Mouse (Mus musculus) neural tube, embryonic 10.5 days (tissue): ENCODE measurements around the gene Lrmda.

Experiments
- DNase-seq: peaks from one replicate; pipeline ENCODE4 v3.0.0-alpha.2; 2017; ENCODE audit warnings: low spot score; ENCODE audit errors: extremely low spot score

Gene Lrmda

DNA sequence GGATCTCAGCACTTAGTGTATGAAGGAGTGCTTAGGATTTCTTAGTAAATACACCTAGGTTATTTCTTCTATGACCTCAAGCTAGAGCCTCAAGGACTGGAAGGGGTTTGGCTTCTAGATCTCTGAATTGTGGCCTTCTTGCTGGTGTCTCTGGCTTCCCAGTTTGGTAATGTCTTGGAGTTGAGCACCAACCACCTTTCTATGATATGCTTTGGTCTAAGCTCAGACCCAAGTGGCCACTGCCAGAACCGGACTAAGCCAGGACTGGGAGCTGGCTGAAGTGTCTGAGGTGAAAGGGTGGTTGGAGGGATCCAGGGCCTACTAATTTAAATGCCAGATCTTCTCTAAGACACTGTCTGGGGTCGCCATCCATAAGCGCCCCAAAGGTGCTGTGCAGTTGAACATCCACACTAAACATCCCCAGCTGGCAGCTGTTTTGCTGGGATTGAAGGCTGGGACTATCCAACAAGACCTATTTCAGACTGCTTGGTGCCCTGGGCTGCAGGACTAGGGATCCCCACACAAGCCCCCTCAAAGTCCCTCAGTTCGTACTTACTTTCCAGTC lies 27.1 kb upstream of the Lrmda start:
- peak; percentile 52 for DNase-seq

- DNase-seq = no peak
These were observed 26.1 kb upstream of the Lrmda start for GRCm38 (mm10) chr14:21993251-21994060.

DNA sequence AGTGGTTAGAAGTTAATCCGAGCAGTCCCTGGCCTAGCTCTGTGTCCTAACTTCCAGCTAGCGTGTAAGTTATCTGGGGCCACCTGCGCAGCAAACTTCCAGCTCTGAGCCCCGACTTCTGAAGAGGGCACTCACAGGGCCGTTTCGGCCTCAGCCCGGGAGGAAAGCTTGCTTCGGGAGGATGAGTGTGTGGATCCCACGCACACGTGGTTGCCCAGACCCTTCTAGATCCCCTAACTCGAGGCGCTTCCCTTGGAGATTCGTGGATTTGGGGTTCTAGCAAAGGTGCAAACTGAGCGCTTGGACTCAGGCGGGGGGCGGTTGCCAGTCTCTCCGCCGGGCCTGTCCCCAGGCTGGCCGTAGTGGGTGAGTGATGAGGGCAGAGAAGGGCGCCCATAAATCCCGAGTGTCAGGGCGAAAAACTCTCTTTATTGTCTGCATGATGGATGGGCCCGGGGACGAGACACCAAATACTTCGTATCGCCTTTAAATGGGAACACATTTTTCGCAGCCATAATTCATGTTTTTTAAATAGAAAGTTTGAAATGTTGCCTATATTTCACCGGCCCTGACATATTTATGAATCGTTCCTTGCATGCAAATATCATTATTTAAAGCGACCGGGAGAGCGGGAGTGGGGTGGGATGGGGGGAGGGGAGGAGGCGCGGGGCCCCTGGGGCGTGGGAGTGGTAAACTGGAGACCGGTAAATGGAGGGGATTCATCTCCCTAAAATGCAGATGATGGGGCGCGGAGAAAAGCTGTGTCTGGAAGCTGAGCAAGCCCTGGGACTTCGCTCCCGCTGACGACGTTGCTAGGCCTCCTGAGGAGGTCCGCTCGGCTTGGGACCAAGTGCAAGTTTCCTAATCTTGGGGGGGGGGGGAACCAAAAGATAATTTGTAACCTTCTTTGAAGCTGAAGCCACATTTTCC lies 25.2 kb upstream of the Lrmda start:
- peak; percentile 84 for DNase-seq

GRCm38 (mm10) chr14:21995031-21995754 lies 24.3 kb upstream of the Lrmda start:
- peak; percentile 77 for DNase-seq

DNA sequence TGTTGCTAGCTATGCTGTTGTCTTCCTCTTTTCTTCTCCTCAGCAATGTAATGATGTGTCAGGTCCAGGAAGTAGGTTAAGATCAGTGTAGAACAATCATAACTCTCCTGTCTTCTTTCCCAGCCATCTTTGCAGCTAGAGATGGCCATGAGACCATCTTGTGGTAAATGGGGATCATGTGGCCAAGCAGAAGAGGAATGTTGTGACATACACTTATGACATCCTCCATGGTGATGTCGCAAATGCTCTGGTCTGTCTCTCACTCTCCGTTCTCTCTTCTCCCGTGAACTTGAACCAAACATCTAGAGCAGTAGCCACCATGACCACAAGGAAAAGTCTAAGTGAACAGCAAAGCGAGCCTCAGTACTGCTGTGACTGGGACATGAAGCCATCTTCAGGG lies 19.9 kb upstream of the Lrmda start:
- DNase-seq = no peak

DNA sequence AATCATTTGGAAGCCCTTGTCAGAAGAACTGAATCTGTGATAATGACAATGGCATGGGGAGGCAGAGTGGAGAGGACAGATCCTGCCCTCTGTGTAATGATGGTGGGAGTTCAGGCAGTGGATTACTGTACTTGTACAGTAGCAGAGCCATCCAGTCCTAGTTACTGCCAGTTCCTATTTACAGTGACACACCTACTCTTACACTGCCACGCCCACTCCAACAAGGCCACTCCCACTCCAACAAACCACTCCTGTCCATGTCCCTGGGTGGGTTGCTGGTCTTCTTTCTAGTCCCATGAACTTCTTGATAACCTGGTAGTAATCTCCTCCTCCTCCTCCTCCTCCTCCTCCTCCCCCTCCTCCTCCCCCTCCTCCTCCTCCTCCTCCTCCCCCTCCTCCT lies 16.3 kb upstream of the Lrmda start:
- DNase-seq = no peak

DNA sequence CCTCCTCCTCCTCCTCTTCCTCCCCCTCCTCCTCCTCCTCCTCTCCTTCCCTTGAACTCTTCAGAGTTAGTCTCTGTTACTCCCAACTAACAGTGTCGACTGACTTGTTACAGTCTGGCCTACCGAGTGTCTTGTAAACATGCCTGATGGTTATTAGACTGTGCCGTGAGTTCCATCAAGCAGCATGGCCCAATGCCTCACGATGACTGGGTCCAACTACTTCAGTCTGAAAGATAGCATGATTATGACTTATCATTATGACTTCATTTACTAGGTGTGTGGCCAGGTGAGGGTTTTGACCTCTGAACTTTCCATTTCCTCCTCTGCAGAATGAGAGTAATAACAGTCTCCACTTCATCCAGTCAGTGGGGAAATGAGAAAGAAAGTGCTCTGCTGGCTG lies 15.9 kb upstream of the Lrmda start:
- no peak for DNase-seq

- no peak for DNase-seq
These were observed 14.6 kb upstream of the Lrmda start for GRCm38 (mm10) chr14:22004943-22005342.

- no peak for DNase-seq
These were observed 12.5 kb upstream of the Lrmda start for GRCm38 (mm10) chr14:22007006-22007405.

GRCm38 (mm10) chr14:22014315-22014714 lies 5.2 kb upstream of the Lrmda start:
- no peak for DNase-seq

- DNase-seq = no peak
These were observed 4.7 kb upstream of the Lrmda start for GRCm38 (mm10) chr14:22014781-22015180.

- DNase-seq = no peak
These were observed 2.5 kb upstream of the Lrmda start for GRCm38 (mm10) chr14:22017011-22017410.

DNA sequence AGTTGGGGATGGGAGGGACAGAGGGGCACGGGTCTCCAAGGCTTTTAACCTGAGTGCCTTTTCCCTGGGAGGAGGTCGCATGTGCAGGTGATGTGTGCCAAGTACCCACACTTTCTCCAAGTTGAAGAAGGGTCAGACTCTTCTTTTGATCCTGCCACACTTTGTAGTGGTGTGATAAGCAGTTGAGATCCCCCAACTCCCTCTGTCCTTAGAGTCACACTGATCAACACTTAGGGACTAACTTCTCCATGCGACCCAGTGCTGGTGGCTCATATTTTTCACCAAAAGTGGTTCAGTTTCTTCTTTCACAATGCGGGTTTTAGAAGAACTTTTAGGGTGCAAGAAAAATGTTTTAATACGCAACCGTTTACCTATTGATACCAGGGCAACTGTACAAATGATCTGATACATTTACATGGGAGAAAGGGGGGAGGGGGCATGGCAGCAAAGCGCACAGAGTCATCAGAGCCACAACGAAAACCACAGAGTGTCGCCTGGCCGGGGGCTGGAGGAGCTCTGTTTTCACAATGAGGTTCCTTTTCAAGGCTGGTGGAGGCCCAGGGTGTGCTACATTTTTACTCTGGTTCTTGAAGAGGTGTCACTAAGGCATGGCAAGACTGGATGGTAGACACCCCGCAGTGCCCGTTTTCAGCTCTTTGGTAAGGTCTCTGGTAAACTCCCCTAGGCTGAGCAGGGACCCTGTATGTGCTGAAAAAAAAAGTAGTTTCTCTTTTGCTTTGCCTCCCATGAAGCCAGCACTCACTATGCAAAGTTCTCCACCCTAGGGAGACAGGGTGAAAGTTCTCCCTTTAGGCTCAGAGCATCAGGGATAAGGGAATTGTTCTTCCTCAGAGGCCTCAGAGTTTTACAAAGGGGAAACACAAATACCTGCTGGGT lies 685 bp downstream of the Lrmda start:
- no peak for DNase-seq

GRCm38 (mm10) chr14:22020885-22021284 lies 1.4 kb downstream of the Lrmda start:
- DNase-seq = no peak

DNA sequence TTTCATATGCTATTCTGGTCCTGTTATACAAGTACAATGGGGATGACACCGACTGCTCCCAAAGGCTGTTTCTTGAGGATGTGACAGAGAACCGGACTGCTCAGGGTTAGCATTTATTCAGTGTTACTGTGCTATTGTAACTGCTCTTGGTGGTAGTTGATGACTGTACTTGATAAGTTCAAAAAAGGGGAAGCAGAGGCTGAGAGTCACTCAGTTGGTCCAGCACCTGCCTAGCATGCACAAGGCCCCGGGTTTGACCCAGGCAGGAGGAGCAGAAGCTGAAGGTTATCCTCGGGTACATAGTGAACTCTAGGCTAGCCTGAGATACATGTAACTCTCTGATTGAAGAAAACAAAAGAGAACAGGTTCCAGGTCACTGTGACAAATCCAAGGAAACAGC lies 4.0 kb downstream of the Lrmda start:
- no peak for DNase-seq

GRCm38 (mm10) chr14:22035900-22036299 lies 16.4 kb downstream of the Lrmda start:
- DNase-seq = no peak

DNA sequence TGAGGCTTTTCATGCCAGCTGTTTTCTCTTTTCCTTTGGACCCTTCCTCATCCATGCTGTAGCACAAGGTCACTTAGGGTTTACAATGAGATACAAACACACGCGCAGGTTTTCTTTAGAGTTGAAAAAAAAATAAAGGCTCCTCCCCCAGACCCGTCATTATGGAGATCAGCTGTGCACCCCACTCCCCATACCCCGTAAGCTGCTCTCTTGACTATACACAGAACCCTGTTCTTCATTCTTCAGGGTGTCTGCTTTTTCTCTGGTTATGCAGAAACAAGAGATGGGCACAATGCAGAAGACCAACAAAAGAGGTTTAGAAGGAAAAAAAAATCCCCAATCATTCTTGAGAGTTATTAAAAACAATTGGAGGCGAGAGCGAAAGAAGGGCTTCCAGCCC lies 16.8 kb downstream of the Lrmda start:
- no peak for DNase-seq

- DNase-seq = no peak
These were observed 17.4 kb downstream of the Lrmda start for GRCm38 (mm10) chr14:22036802-22037497.

DNA sequence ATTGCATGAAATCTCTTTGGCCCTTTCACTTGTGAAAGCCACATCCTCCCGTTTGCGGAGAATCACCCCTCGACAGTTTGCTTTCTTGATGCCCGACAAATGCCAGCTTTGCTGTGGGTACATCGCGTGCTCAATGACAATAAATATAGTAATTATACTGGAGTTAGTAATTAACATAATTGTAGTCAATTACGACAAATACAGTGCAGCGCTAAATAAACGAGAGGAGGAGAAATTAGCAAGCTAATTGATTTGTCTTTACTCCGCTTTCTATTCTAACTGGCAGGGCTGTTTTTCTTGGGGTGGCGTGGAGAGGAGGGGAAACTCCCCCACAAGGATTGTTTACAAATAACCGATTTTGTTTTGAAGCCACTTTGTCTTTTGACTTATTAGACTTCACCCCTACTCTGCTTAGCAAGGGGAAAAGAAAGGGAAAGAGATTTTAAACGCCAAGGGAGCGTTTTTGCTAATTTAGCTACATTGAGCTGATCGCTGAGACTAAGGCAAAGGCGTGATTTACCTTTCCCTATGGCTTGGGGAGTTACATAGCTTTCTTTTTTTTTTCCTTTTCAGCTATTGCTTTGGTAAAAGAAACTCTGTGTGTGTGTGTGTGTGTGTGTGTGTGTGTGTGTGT lies 18.1 kb downstream of the Lrmda start:
- no peak for DNase-seq
